1 mouse cellular context compared by ENCODE assay signal in the genomic region with DNA sequence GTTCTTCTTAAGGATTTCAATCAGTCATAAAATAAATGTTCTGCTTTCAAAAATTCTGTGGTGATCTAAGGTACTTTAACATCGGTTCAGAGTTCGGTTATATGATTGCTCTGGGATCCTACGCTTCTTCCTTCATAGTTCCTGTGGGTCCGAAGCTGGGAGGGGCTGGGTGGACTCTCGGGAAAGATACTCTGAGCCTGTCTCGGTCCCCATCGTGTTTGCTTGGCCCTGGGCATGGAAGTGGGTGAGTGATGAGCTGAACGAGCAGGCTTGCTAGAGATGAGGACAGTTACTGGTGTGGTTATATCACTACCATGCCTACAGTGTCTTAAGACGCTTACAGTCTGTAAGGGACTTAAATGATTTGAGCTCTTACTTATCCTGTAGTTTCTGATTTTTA.
TF ChIP-seq lines count a peak whose summit lies in the region.

No protein-coding gene starts in this region.

TF ChIP-seq in CH12.LX, 34 proteins besides CTCF, POLR2A, EP300 and RAD21:
- no peak for TF ChIP-seq POLR2AphosphoS2 (IDR thresholded peaks at IDR 0.05; ENCODE audit: low read depth, low read length)
